In the genomic region with DNA sequence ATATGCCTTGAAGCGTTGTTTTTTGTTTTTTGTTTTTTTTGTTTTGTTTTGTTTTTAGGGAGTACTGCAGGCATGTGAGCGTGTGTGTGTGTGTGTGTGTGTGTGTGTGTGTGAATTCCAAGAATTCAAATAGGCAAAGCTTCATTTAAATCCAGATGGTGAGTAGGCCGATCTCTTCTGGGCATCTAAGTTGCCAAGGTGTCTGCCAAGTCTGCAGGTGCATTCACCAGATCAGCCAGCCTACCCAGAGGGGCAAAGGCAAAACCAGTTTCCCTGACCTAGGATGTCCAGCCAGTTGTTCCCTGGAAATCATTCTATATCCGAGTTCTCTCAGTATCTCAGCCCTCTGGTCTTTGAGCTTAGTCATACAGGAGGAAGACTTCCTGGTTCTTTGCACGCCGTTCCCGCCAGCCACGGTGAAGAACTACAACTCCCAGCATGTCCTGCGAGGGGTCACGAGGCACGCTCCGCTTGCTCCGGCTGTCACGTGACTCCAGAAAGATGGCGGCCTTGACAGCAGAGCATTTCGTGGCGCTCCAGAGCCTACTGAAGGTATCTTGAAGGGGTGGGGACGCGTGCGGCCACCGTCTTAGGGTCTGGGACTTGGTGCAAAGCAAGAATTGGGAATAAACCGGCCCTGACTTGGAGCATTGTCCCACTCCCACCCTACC, we compare ENCODE assay signal across 8 mouse cellular contexts. TPM values are rescaled to one million over a fixed set of nuclear protein-coding genes. Genes with fewer than 3 reads are reported as not detected.
DNase-seq lines count a peak whose midpoint lies in the region; ATAC-seq and TF ChIP-seq lines count a peak whose summit lies in the region.

A gene (plus strand): TSS at position 480 of the 671 bp plus-strand sequence.

- H3K9ac ChIP-seq in lung, postnatal 0 days (replicated peaks; ENCODE audit: low read depth): peak within 1 kb of the TSS; percentile 43

- 13% methylated on average over 22 of the region's 22 CpGs for WGBS in hindbrain, embryonic 10.5 days
- WGBS in lung, postnatal 0 days: 15% methylated on average over 22 of the region's 22 CpGs

- ATAC-seq in frontal cortex, adult (ENCODE audit: low TSS enrichment): peak; percentile 96
- ATAC-seq in lung, postnatal 0 days: peak; percentile 98

- peak; percentile 91 for DNase-seq in MN1 (ENCODE audit: low spot score)
- DNase-seq in cerebellum, adult 9-10 months: peak; percentile 93
- DNase-seq in hindbrain, embryonic 10.5 days (ENCODE audit: low spot score): peak; percentile 93
- peak; percentile 96 for DNase-seq in layer of hippocampus, adult 9-11 months
- peak; percentile 98 for DNase-seq in lung, postnatal 0 days (ENCODE audit: low spot score)
- DNase-seq in ovary, postnatal 14 days (ENCODE audit: low spot score): peak; percentile 87
- peak; percentile 96 for DNase-seq in thymus, postnatal 14 days

- no peak for TF ChIP-seq EP300 in lung, postnatal 0 days (IDR thresholded peaks at IDR 0.05)

- H3K27ac ChIP-seq in hindbrain, embryonic 10.5 days: peak within 1 kb of the TSS; percentile 84
- no peak within 1 kb of the TSS for H3K27ac ChIP-seq in lung, postnatal 0 days (ENCODE audit: low read length)

- no peaks in the 10 kb centered on the region for H3K36me3 ChIP-seq in hindbrain, embryonic 10.5 days
- no peaks in the 10 kb centered on the region for H3K36me3 ChIP-seq in lung, postnatal 0 days (ENCODE audit: insufficient read depth, low read length)

- peak within 1 kb of the TSS; percentile 74 for H3K4me3 ChIP-seq in hindbrain, embryonic 10.5 days
- H3K4me3 ChIP-seq in lung, postnatal 0 days (ENCODE audit: low read depth, low read length): peak within 1 kb of the TSS; percentile 61

- no peak for TF ChIP-seq CTCF in lung, postnatal 0 days (IDR thresholded peaks at IDR 0.05)

- no peaks in the 10 kb centered on the region for H3K9me3 ChIP-seq in hindbrain, embryonic 10.5 days
- H3K9me3 ChIP-seq in lung, postnatal 0 days (ENCODE audit: low read length): no peaks in the 10 kb centered on the region

- H3K4me2 ChIP-seq in lung, postnatal 0 days (replicated peaks; ENCODE audit: low read depth, low read length): peak within 1 kb of the TSS; percentile 74

- H3K27me3 ChIP-seq in hindbrain, embryonic 10.5 days (ENCODE audit: insufficient read depth, poor library complexity, severe bottlenecking): peaks cover 26% of the 10 kb centered on the region
- no peaks in the 10 kb centered on the region for H3K27me3 ChIP-seq in lung, postnatal 0 days (replicated peaks; ENCODE audit: insufficient read depth, low read length)

- peaks cover 38% of the 10 kb centered on the region for H3K4me1 ChIP-seq in hindbrain, embryonic 10.5 days (replicated peaks)
- peaks cover 8% of the 10 kb centered on the region; the same call in 1 of the 2 replicates for H3K4me1 ChIP-seq in lung, postnatal 0 days (ENCODE audit: insufficient read depth, low read depth, low read length)

RNA-seq across cellular contexts. Expression of the gene that starts here (rescaled TPM):
- 71.5 and 85.4 TPM in 2 replicates for polyA plus RNA-seq in hindbrain, embryonic 10.5 days (2016; fragmentation: Nextera tagmentation; extraction: Ambion mirVana)
- 44.8 and 50.0 TPM in 2 replicates for polyA plus RNA-seq in lung, postnatal 0 days (2015; fragmentation: Nextera tagmentation; extraction: Ambion mirVana)
